In the genomic region with DNA sequence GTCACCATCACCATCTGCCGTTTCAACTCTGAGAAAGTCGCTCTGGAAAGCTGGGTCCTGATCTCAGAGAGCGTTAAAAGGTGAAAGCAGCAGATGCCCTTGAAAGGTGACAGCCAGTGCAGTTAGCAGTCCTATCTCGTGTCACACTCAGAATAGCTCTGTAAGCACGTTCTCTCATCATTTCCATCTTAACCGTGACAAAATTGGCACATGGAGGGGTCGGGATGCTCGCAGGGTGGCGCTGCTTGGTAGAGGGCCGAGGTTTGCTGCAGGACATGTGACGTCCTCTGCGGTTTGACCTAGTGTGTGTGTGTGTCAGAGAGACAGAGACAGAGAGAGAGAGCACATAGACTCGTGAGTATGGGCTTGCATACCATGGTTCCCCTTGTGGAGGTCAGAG, we compare ENCODE assay signal across 10 mouse cellular contexts.
DNase-seq lines count a peak whose midpoint lies in the region; ATAC-seq lines count a peak whose summit lies in the region.
"Had no signal": no experiment of that assay in that cellular context is flagged by ENCODE, and none has a peak within 500 bp of the region (broad histone marks: within the 10 kb centered on the region; RNA-seq: fewer than 3 reads in every experiment).

No protein-coding gene starts in this region.

- WGBS in forebrain, embryonic 10.5 days = 86% methylated on average over 13 of the region's 13 CpGs
- WGBS in forebrain, embryonic 12.5 days = 83% methylated on average over 13 of the region's 13 CpGs
- 64% methylated on average over 13 of the region's 13 CpGs for WGBS in liver, embryonic 11.5 days
- WGBS in liver, embryonic 12.5 days (ENCODE audit: insufficient replicate concordance) = 51% methylated on average over 13 of the region's 13 CpGs

- no peak for ATAC-seq in forebrain, embryonic 12.5 days (ENCODE audit: low FRiP score)
- ATAC-seq in liver, embryonic 11.5 days (replicated peaks; ENCODE audit: low FRiP score) = no peak
- ATAC-seq in liver, embryonic 12.5 days = peak; percentile 3; the same call in 1 of the 2 replicates

- no peak for DNase-seq in forebrain, embryonic 10.5 days (ENCODE audit: extremely low spot score, low spot score)
- no peak for DNase-seq in liver, embryonic 11.5 days (ENCODE audit: low spot score)
- no peak for DNase-seq in liver
- DNase-seq in thymus, postnatal 25 days = peak; percentile 49
- no peak for DNase-seq in B cell, adult 2 months
- no peak for DNase-seq in left cerebral cortex, adult 18-20 months (ENCODE audit: low spot score in 2 of 2)
- DNase-seq: left cerebral cortex, postnatal 4 days had no signal

- H3K27me3 ChIP-seq in forebrain, embryonic 10.5 days (ENCODE audit: poor library complexity, severe bottlenecking) = no peaks in the 10 kb centered on the region
- no peaks in the 10 kb centered on the region for H3K27me3 ChIP-seq in forebrain, embryonic 12.5 days
- no peaks in the 10 kb centered on the region for H3K27me3 ChIP-seq in liver, embryonic 11.5 days (replicated peaks; ENCODE audit: control insufficient read depth, insufficient read depth, low read length)
- no peaks in the 10 kb centered on the region for H3K27me3 ChIP-seq in liver, embryonic 12.5 days (replicated peaks)

- H3K9me3 ChIP-seq in forebrain, embryonic 10.5 days = no peaks in the 10 kb centered on the region
- no peaks in the 10 kb centered on the region for H3K9me3 ChIP-seq in forebrain, embryonic 12.5 days
- H3K9me3 ChIP-seq in liver, embryonic 11.5 days (ENCODE audit: control insufficient read depth, low read length) = no peaks in the 10 kb centered on the region
- no peaks in the 10 kb centered on the region for H3K9me3 ChIP-seq in liver, embryonic 12.5 days (replicated peaks)

- no peak overlapping the region for H3K4me2 ChIP-seq in forebrain, embryonic 12.5 days
- peak overlapping the region; percentile 47 for H3K4me2 ChIP-seq in liver, embryonic 11.5 days
- H3K4me2 ChIP-seq in liver, embryonic 12.5 days = peak overlapping the region; percentile 54

- H3K4me3 ChIP-seq in forebrain, embryonic 10.5 days = no peak overlapping the region
- no peak overlapping the region for H3K4me3 ChIP-seq in forebrain, embryonic 12.5 days (replicated peaks)
- H3K4me3 ChIP-seq in liver, embryonic 11.5 days (ENCODE audit: low read depth, low read length) = no peak overlapping the region
- H3K4me3 ChIP-seq in liver, embryonic 12.5 days = no peak overlapping the region

- H3K27ac ChIP-seq in forebrain, embryonic 10.5 days = peak overlapping the region; percentile 11; the same call in 1 of the 2 replicates
- no peak overlapping the region for H3K27ac ChIP-seq in forebrain, embryonic 12.5 days
- H3K27ac ChIP-seq in liver, embryonic 11.5 days (ENCODE audit: low read depth, low read length) = peak overlapping the region; percentile 26
- H3K27ac ChIP-seq in liver, embryonic 12.5 days = peak overlapping the region; percentile 75
- H3K27ac ChIP-seq: stomach, postnatal 0 days had no signal

- H3K9ac ChIP-seq in forebrain, embryonic 12.5 days = no peak overlapping the region
- no peak overlapping the region for H3K9ac ChIP-seq in liver, embryonic 11.5 days (ENCODE audit: low read depth, low read length)
- peak overlapping the region; percentile 35 for H3K9ac ChIP-seq in liver, embryonic 12.5 days

- peaks cover 36% of the 10 kb centered on the region for H3K4me1 ChIP-seq in forebrain, embryonic 10.5 days
- H3K4me1 ChIP-seq in forebrain, embryonic 12.5 days = peaks cover 24% of the 10 kb centered on the region
- H3K4me1 ChIP-seq in liver, embryonic 11.5 days (replicated peaks; ENCODE audit: control insufficient read depth, insufficient read depth, low read length) = peaks cover 59% of the 10 kb centered on the region
- peaks cover 72% of the 10 kb centered on the region for H3K4me1 ChIP-seq in liver, embryonic 12.5 days

- no peaks in the 10 kb centered on the region for H3K36me3 ChIP-seq in forebrain, embryonic 10.5 days (replicated peaks)
- no peaks in the 10 kb centered on the region for H3K36me3 ChIP-seq in forebrain, embryonic 12.5 days (replicated peaks)
- no peaks in the 10 kb centered on the region for H3K36me3 ChIP-seq in liver, embryonic 11.5 days (ENCODE audit: control insufficient read depth, insufficient read depth, low read length)
- no peaks in the 10 kb centered on the region for H3K36me3 ChIP-seq in liver, embryonic 12.5 days
